21 mouse cellular contexts compared by ENCODE assay signal in genomic region chr7:120963126-120963525, GRCm38 (mm10). TPM values are rescaled to one million over a fixed set of nuclear protein-coding genes. Genes with fewer than 3 reads are reported as not detected.
"Had no signal": no experiment of that assay in that cellular context is flagged by ENCODE, and none has a peak within 500 bp of the region (broad histone marks: within the 10 kb centered on the region; RNA-seq: fewer than 3 reads in every experiment).

No protein-coding gene starts in this region.

- ATAC-seq: liver, postnatal 0 days; lung, postnatal 0 days; midbrain, embryonic 15.5 days had no signal

- H3K4me2 ChIP-seq: kidney, embryonic 15.5 days; limb, embryonic 12.5 days; limb, embryonic 15.5 days; liver, embryonic 11.5 days; lung, embryonic 14.5 days; midbrain, embryonic 12.5 days; midbrain, embryonic 15.5 days; neural tube, embryonic 12.5 days; neural tube, embryonic 15.5 days had no signal

- H3K27ac ChIP-seq: kidney, embryonic 15.5 days; limb, embryonic 12.5 days; limb, embryonic 15.5 days; liver, embryonic 14.5 days; macrophage; midbrain, embryonic 12.5 days; midbrain, embryonic 15.5 days; neural tube, embryonic 12.5 days; neural tube, embryonic 15.5 days had no signal

- H3K4me1 ChIP-seq: kidney, embryonic 15.5 days; limb, embryonic 12.5 days; limb, embryonic 15.5 days; neural tube, embryonic 12.5 days; neural tube, embryonic 15.5 days had no signal

- H3K9me3 ChIP-seq: kidney, embryonic 15.5 days; limb, embryonic 12.5 days; limb, embryonic 15.5 days; midbrain, embryonic 12.5 days; midbrain, embryonic 15.5 days; neural tube, embryonic 12.5 days; neural tube, embryonic 15.5 days had no signal

- H3K4me3 ChIP-seq: kidney, embryonic 15.5 days; limb, embryonic 12.5 days; limb, embryonic 15.5 days; midbrain, embryonic 12.5 days; midbrain, embryonic 15.5 days; neural tube, embryonic 12.5 days; neural tube, embryonic 15.5 days had no signal

- H3K9ac ChIP-seq: kidney, embryonic 15.5 days; limb, embryonic 12.5 days; limb, embryonic 15.5 days; liver, embryonic 14.5 days; liver, postnatal 0 days; lung, embryonic 14.5 days; midbrain, embryonic 12.5 days; midbrain, embryonic 15.5 days; neural tube, embryonic 12.5 days; neural tube, embryonic 15.5 days had no signal

- DNase-seq: kidney, adult 8-10 months; kidney, postnatal 4 days; left cerebral cortex, postnatal 4 days; liver, postnatal 0 days; lung, embryonic 14.5 days; right cerebral cortex, adult 18-20 months; right cerebral cortex, postnatal 25 days; thymus, adult 18-20 months; thymus, postnatal 4 days had no signal

- H3K27me3 ChIP-seq: kidney, embryonic 15.5 days; limb, embryonic 12.5 days; limb, embryonic 15.5 days; midbrain, embryonic 12.5 days; midbrain, embryonic 15.5 days; neural tube, embryonic 12.5 days; neural tube, embryonic 15.5 days had no signal

RNA-seq across cellular contexts. Expression of gene Mfsd13b, which starts 19.2 kb away (rescaled TPM):
- total RNA-seq: left cerebral cortex, postnatal 4 days; megakaryocyte, adult 5-6 weeks had no signal
- polyA plus RNA-seq: kidney, embryonic 15.5 days; liver, postnatal 0 days; lung, embryonic 14.5 days had no signal
